Mouse (Mus musculus) heart, postnatal 0 days (tissue): ENCODE data around the gene Ammecr1.

ENCODE experiments used
- CTCF ChIP-seq: IDR thresholded peaks from 2 replicates; pipeline ENCODE4 v1.5.1; 2016; ENCODE audit warnings: antibody characterized with exemption, control low read depth, low read depth
- EP300 ChIP-seq: IDR thresholded peaks from 2 replicates; pipeline ENCODE4 v1.6.1; 2016; ENCODE audit warnings: antibody characterized with exemption, low read depth

DNA sequence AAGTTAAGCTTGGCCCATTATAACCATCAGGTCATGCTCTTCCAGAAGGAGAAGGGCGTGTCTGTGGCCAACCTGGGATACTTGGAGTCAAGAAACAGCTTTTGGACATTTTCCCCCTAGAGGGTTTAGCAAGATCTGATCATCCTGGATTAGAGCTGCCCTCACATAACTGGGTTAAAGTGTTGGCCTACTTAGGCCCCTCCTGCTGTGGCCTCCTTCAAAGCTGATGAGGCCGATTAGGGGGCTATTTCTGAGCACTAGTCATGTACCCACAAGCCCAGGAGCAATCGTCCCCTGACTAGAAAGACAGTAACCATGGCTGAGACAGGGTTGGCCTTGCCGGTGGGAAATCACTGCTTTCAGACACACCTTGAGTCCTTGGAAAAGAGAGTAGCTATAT is 124.6 kb downstream of the Ammecr1 start:
- no peak for TF ChIP-seq EP300
- no peak for TF ChIP-seq CTCF
